Mouse (Mus musculus) cerebellum, adult (tissue): ENCODE data around the gene Gm17577.
"Not testable (repeated sequence)": the region's sequence is repeated elsewhere in the genome, so short reads cannot be mapped to it uniquely, and the experiment has no call there.

Source experiments
- ATAC-seq: cut with Nextera tagmentation; 2 replicates; pipeline ENCODE4 v1.9.2; 2017; ENCODE audit warnings: mild to moderate bottlenecking, moderate library complexity, mixed read lengths; ENCODE audit not compliant: insufficient number of reproducible peaks, low FRiP score, low TSS enrichment

The Gm17577 gene

DNA sequence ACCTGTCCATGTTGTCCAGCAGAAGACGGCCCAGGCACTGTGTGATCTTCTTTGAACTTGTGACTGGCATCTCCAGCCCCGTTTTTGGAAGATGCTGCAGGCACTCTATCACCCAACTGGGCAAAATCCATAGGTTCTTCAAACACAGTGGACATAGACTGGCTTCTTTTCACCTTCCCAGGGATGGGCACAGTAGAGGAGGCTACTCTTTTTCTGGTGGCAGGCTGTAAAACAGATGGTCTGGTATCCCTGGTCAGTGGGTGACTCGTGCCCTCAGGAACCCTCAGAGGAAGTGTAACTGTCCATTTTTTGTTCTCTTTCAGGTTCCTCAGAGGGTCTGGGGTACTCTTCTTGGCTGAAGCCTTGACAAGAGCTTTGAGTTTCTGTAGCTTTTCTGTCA lies at the start of gene Gm17577:
Gm17577 (minus strand) TSS at position 101 of the 400 bp plus-strand sequence.
- not testable (repeated sequence) for ATAC-seq

DNA sequence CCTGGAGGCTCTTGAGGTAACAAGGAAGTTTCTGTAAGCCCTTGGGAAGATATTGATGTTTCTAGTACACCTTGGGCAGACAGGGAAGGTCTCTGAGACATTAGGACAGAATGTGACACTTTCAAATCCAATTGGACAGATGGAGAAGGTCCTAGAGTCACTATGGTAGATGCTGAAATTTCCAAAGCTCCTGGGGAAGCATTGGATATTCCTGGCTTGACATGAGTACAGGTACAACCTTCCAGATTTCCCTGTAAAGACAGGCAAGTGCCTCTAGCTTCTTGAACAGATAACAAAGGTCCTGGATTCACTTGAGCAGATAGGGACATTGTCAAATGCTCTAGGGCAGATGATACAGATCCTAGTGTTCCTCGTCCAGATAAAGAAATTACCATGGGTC lies 24.3 kb downstream of the Gm17577 start, which contains the start of gene Srsx:
Srsx (minus strand) TSS at position 101 of the 400 bp plus-strand sequence.
- ATAC-seq = not testable (repeated sequence)
